Mouse (Mus musculus) lung, embryonic 16.5 days (tissue): ENCODE data around the gene Traf1. TPM values are rescaled to one million over a fixed set of nuclear protein-coding genes. Genes with fewer than 3 reads are reported as not detected.

ENCODE experiments used
- ATAC-seq: fragments of 200-750 bp; cut with Nextera tagmentation; 2 replicates; pipeline ENCODE4 v1.8.0; 2017; ENCODE audit warnings: low read depth, mild to moderate bottlenecking, moderate library complexity
- H3K27ac ChIP-seq: fragments of 300-500 bp; sonication (generic); 2 replicates; pipeline ENCODE4 v1.5.1; 2014; ENCODE audit warnings: mild to moderate bottlenecking, control low read depth, low read length
- H3K27me3 ChIP-seq: fragments of 300-500 bp; sonication (generic); 2 replicates; pipeline ENCODE4 v1.6.1; 2014; ENCODE audit warnings: low read depth, low read length, mixed read lengths; ENCODE audit not compliant: control insufficient read depth, insufficient read depth
- H3K36me3 ChIP-seq: fragments of 300-500 bp; sonication (generic); 2 replicates; pipeline ENCODE4 v1.6.1; 2014; ENCODE audit warnings: low read length; ENCODE audit not compliant: control insufficient read depth, insufficient read depth
- H3K4me1 ChIP-seq: fragments of 300-500 bp; sonication (generic); replicated peaks from 2 replicates; pipeline ENCODE4 v1.6.1; 2014; ENCODE audit warnings: low read length, mixed read lengths; ENCODE audit not compliant: control insufficient read depth, insufficient read depth
- H3K4me2 ChIP-seq: fragments of 300-500 bp; sonication (generic); 2 replicates; pipeline ENCODE4 v1.6.1; 2014; ENCODE audit warnings: low read depth, low read length, control low read depth
- H3K4me3 ChIP-seq: fragments of 300-500 bp; sonication (generic); 2 replicates; pipeline ENCODE4 v1.5.1; 2014; ENCODE audit warnings: mild to moderate bottlenecking, low read length, control low read depth
- H3K9ac ChIP-seq: fragments of 300-500 bp; sonication (generic); 2 replicates; pipeline ENCODE4 v1.6.1; 2014; ENCODE audit warnings: low read length, control low read depth
- H3K9me3 ChIP-seq: fragments of 300-500 bp; sonication (generic); 2 replicates; pipeline ENCODE4 v1.6.1; 2016; ENCODE audit warnings: low read length; ENCODE audit not compliant: control insufficient read depth
- WGBS: fragments of 180-500 bp; shearing (Covaris S2); extraction: QIAGEN DNeasy Blood & Tissue Kit; methylation state at CpG from one replicate; pipeline ENCODE4 v1.1.7; 2014; 5-methylcytosine and 5-hydroxymethylcytosine counted together
- polyA plus RNA-seq: library from polyadenylated mRNA; unstranded; fragments of >200 nt; fragmentation: Nextera tagmentation; extraction: Ambion mirVana; gene quantifications from 2 replicates; pipeline ENCODE4 v1.2.1, GENCODE M21; 2015

Gene Traf1
- polyA plus RNA-seq, 1 experiment from 2014 or later: 4.7 TPM

GRCm38 (mm10) chr2:34900412-34900811 is 61.2 kb downstream of the Traf1 start:
- ATAC-seq: no peak
- H3K9ac ChIP-seq: no peak overlapping the region
- H3K4me1 ChIP-seq: peaks cover 14% of the 10 kb centered on the region
- H3K36me3 ChIP-seq: no peaks in the 10 kb centered on the region; the same call in 1 of the 2 replicates
- H3K27me3 ChIP-seq: no peaks in the 10 kb centered on the region
- no peaks in the 10 kb centered on the region for H3K9me3 ChIP-seq
- no peak overlapping the region for H3K27ac ChIP-seq
- WGBS: 91% methylated on average over 1 of the region's 1 CpGs
- no peak overlapping the region for H3K4me3 ChIP-seq
- no peak overlapping the region for H3K4me2 ChIP-seq

- H3K36me3 ChIP-seq: no peaks in the 10 kb centered on the region; the same call in 1 of the 2 replicates
- H3K4me3 ChIP-seq: no peak overlapping the region
- ATAC-seq: no peak
- H3K27me3 ChIP-seq: no peaks in the 10 kb centered on the region
- H3K4me2 ChIP-seq: no peak overlapping the region
- 78% methylated on average over 11 of the region's 11 CpGs for WGBS
- H3K27ac ChIP-seq: no peak overlapping the region
- H3K9me3 ChIP-seq: no peaks in the 10 kb centered on the region
- no peak overlapping the region for H3K9ac ChIP-seq
- H3K4me1 ChIP-seq: peaks cover 14% of the 10 kb centered on the region
Observed at GRCm38 (mm10) chr2:34899682-34900081, 61.9 kb downstream of the Traf1 start.

- no peak overlapping the region for H3K9ac ChIP-seq
- 17% methylated on average over 10 of the region's 10 CpGs for WGBS
Observed at GRCm38 (mm10) chr2:34897820-34898219, 63.8 kb downstream of the Traf1 start.

GRCm38 (mm10) chr2:34896821-34897460 is 64.6 kb downstream of the Traf1 start:
- H3K4me1 ChIP-seq: no peaks in the 10 kb centered on the region
- WGBS: 79% methylated on average over 17 of the region's 17 CpGs
- H3K9me3 ChIP-seq: no peaks in the 10 kb centered on the region
- H3K4me3 ChIP-seq: no peak overlapping the region
- no peak for ATAC-seq
- H3K9ac ChIP-seq: no peak overlapping the region
- no peak overlapping the region for H3K4me2 ChIP-seq
- H3K27ac ChIP-seq: no peak overlapping the region
- no peaks in the 10 kb centered on the region for H3K27me3 ChIP-seq
- H3K36me3 ChIP-seq: no peaks in the 10 kb centered on the region; the same call in 1 of the 2 replicates

More at GRCm38 (mm10) chr2:34897820-34898219, 63.8 kb downstream of the Traf1 start:
- peaks cover 1% of the 10 kb centered on the region for H3K4me1 ChIP-seq
- H3K4me3 ChIP-seq: no peak overlapping the region
- no peaks in the 10 kb centered on the region; the same call in 1 of the 2 replicates for H3K36me3 ChIP-seq
- H3K27me3 ChIP-seq: no peaks in the 10 kb centered on the region
- H3K9me3 ChIP-seq: no peaks in the 10 kb centered on the region
- no peak overlapping the region for H3K27ac ChIP-seq
- ATAC-seq: peak; percentile 39; the same call in 1 of the 2 replicates
- no peak overlapping the region for H3K4me2 ChIP-seq

- Histone ChIP-seq H3K27me3 (no peaks in the 10 kb centered on the region), H3K9me3 (no peaks in the 10 kb centered on the region), H3K36me3 (no peaks in the 10 kb centered on the region; the same call in 1 of the 2 replicates), H3K27ac (no peak overlapping the region), H3K4me1 (no peaks in the 10 kb centered on the region), H3K4me3 (no peak overlapping the region), H3K9ac (no peak overlapping the region), H3K4me2 (no peak overlapping the region)
- no peak for ATAC-seq
- 75% methylated on average over 19 of the region's 19 CpGs for WGBS
Observed at GRCm38 (mm10) chr2:34895503-34896113, 66.0 kb downstream of the Traf1 start.

GRCm38 (mm10) chr2:34893950-34894349 is 67.6 kb downstream of the Traf1 start:
- H3K4me1 ChIP-seq: no peaks in the 10 kb centered on the region
- H3K4me3 ChIP-seq: no peak overlapping the region
- no peak overlapping the region for H3K27ac ChIP-seq
- ATAC-seq: no peak
- H3K27me3 ChIP-seq: no peaks in the 10 kb centered on the region
- 67% methylated on average over 5 of the region's 5 CpGs for WGBS
- H3K9me3 ChIP-seq: no peaks in the 10 kb centered on the region
- no peaks in the 10 kb centered on the region; the same call in 1 of the 2 replicates for H3K36me3 ChIP-seq
- no peak overlapping the region for H3K9ac ChIP-seq
- no peak overlapping the region for H3K4me2 ChIP-seq

Other genes with a start within 250 kb of the Traf1 start
- 78.3 and 86.3 TPM in 2 replicates for gene Gapvd1, start 206.5 kb downstream of the Traf1 start, polyA plus RNA-seq
- 940 and 945 TPM in 2 replicates for gene Hspa5, start 189.8 kb downstream of the Traf1 start, polyA plus RNA-seq
- 35.4 and 36.3 TPM in 2 replicates for gene Rabepk, start 161.9 kb downstream of the Traf1 start, polyA plus RNA-seq
- 81.8 and 89.5 TPM in 2 replicates for gene Fbxw2, start 135.5 kb downstream of the Traf1 start, polyA plus RNA-seq
- gene Gm34653, start 128.8 kb downstream of the Traf1 start, polyA plus RNA-seq: not detected in 2 replicates
- gene Cutal, start 87.4 kb downstream of the Traf1 start, polyA plus RNA-seq: 0.65 and 1.0 TPM in 2 replicates
- gene Psmd5, start 86.8 kb downstream of the Traf1 start, polyA plus RNA-seq: 104 and 106 TPM in 2 replicates
- gene Phf19, start 47.7 kb downstream of the Traf1 start, polyA plus RNA-seq: 3.4 and 4.6 TPM in 2 replicates
- 2.4 and 4.2 TPM in 2 replicates for gene Hc, start 99.7 kb upstream of the Traf1 start, polyA plus RNA-seq
- gene AI182371, start 139.8 kb upstream of the Traf1 start, polyA plus RNA-seq: 0.65 and 1.2 TPM in 2 replicates
- 23.7 and 26.2 TPM in 2 replicates for gene Cntrl, start 147.7 kb upstream of the Traf1 start, polyA plus RNA-seq
- gene Rab14, start 239.3 kb upstream of the Traf1 start, polyA plus RNA-seq: 349 and 387 TPM in 2 replicates